Mouse (Mus musculus) CD4-positive, CD25-positive, alpha-beta regulatory T cell, adult 2 months (primary cell): ENCODE results near the gene Rab3gap1.
A peak's percentile ranks its signal among the peaks of the same experiment; 100 is the strongest.

Experiments used
- DNase-seq: peaks from one replicate; pipeline ENCODE4 v3.0.0-alpha.2; 2012; ENCODE audit warnings: low read depth, low spot score

Rab3gap1 gene

DNA sequence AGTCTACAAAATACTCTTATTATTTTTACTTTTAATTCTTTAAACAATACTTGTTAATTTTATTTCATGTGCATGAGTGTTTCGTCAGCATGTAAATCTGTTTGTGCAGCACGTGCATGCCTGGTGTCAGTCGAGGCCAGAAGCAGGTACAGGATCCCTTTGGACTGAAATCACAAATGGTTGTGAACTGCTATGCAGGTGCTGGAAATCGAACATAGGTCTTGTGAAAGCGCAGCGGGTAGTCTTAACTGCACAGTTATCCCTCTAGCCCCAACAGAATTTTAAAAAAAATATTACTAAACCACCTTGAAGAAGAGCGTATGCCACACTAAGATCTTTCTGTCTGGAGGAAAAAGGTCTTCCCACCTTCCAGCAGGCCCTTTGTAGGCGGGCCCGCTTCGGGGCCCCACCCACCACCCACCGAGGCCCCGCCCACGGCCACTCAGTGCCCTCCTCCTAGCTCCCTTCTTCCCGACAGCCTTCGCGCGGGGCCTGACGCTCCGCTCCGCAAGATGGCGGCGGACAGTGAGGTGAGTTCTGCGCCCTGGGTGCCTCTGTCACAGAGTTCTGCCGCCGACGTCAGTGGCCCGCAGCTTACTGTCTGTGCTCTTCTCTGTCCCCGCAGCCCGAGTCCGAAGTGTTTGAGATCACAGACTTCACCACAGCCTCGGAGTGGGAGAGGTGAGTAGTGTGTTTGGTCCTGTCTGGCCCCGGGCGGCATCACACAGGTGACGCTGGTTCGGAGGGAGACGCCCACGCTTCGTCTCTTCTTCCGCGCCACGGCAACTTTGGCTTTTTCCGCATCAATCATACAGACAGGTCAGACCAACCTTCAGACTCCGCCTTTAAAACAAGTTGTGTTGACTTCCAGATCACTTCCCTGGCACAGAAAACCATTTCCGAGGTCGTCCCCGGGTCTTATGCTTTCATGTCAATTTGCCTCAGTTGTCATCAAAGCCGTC is at the start of gene Rab3gap1:
Rab3gap1 (plus strand) TSS at position 474 of the 962 bp plus-strand sequence.
- DNase-seq, result peak; percentile 94

- peak; percentile 82 for DNase-seq
Measured at GRCm38 (mm10) chr1:127827325-127827724, 41.2 kb upstream of the Rab3gap1 start.

DNA sequence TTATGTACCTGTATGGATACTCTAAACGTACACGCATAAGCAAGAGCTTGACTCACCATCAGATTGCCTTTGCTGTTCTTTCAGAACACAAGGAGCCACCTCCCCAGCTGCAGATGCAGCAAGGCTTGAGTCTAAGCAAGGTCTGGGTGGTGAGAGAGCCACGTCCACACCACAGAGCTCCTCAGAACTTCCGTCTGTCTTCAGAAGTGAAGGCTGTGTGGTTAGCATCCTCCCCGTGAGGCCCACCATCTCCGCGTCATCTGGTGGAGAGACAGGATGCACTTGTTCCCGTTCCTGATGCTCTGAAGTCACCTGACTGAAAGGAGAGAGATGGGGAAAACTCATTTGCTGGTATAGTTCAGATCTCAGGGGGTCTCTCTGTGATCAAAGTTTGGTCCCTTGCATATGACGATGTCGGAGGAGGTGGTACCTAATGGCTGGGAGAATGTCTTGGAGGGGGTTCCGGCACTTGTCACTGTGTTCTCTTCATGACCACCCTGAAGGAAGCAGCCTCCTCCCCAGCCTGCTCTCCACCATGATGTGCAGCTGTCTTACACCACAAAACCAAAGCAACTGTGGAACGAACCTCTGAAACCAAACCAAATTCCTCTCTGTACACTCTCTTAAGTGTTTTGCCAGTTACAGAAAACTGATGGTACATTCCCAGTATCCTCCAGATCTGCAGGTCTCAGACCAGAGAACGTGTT is 38.2 kb upstream of the Rab3gap1 start:
- DNase-seq, result peak; percentile 61

- DNase-seq, result no peak
Measured at GRCm38 (mm10) chr1:127833714-127834113, 34.9 kb upstream of the Rab3gap1 start.

GRCm38 (mm10) chr1:127834202-127834601 is 34.4 kb upstream of the Rab3gap1 start:
- no peak for DNase-seq

DNA sequence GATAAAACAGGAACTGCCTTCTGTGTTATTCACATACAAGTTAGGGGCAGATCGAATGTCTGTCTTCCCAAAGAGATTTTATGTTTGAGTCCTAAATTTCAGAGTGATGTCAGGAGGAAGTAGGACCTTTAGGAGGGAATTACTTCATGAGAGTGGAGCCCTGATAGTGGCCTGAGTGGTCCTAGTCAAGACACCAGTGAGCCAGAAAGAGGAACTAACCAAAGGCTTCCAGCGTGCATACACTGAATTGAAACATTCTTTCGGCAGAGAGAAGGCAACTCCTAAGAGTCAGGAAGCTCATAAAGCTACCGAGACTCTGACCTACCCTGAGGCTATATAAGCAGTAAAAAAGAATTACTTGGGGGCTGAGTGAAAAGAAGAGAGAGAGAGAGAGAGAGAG is 32.0 kb upstream of the Rab3gap1 start:
- no peak for DNase-seq

DNA sequence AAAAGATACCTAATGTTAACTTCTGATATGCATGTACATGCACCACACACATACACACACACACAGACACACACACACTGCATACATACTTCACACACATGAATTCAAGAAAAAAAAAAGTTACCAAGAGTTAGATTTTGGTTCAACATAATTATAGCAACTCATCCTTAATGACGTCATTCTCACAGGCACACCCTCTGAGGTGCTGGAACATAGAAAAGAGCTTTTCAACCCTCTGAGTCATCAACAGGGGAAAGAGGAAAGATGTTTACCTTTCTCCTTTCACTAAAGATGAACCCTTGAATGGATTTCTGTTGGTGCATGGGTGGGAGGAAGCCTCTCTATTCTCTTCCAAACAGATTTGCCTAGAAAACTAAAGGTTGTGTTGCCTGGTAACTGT is 30.0 kb upstream of the Rab3gap1 start:
- no peak for DNase-seq

DNA sequence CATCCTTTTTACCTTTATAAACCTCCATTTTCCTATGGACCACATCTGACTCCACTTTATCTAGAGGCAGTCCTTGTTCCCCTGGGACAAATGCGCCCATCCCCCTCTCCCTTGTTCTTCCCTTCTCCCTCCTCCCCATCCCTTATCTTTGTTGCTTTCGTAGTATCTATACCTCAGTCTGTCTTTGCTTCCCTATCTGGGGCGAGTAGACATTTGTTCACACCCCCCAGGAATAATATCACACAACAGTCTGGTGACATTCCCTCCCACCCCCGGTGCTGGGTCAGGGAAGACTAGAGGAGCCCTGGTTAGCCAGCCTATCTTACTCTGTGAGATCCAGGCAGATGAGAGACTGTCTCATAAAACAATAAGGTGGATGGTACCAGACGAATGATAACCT is 23.1 kb upstream of the Rab3gap1 start:
- no peak for DNase-seq

- DNase-seq, result peak; percentile 20
Measured at GRCm38 (mm10) chr1:127850075-127850610, 18.4 kb upstream of the Rab3gap1 start.

GRCm38 (mm10) chr1:127854486-127855222 is 13.9 kb upstream of the Rab3gap1 start, which contains the start of gene Map3k19:
Gene Map3k19 (minus strand): TSS chr1:127855031.
- DNase-seq, result no peak

DNA sequence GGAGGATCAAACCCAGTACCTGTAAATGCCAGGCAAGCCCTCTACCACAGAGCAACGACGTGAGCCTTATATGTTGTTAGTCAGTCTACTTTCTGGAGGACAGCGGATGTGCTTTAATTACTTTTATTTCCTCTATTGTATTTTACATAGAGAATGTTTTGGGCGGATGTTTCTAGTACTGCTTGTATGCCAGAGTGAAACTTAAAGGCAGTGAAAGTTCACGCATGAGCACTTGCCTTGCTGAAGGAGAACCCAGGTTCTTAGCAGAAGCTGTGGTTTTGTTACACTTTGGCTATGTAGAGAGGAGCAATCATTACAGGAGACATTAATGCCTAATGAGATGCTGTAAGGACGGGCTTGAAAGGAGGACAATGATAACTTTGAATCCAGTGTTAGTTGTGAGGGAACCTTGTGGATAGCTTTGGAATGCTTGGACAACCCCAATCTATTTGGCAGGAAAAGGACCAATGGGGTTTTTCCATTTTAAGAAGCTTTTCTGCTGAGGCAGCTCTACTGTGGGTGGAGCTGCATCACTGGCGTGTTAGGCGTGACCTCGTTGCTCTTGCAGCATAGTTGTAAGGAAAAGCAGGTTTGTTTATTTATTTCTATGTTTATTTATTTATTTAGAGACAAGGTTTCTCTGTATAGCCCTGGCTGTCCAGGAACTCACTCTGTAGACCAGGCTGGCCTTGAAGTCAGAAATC is 9.5 kb upstream of the Rab3gap1 start:
- peak; percentile 39 for DNase-seq

DNA sequence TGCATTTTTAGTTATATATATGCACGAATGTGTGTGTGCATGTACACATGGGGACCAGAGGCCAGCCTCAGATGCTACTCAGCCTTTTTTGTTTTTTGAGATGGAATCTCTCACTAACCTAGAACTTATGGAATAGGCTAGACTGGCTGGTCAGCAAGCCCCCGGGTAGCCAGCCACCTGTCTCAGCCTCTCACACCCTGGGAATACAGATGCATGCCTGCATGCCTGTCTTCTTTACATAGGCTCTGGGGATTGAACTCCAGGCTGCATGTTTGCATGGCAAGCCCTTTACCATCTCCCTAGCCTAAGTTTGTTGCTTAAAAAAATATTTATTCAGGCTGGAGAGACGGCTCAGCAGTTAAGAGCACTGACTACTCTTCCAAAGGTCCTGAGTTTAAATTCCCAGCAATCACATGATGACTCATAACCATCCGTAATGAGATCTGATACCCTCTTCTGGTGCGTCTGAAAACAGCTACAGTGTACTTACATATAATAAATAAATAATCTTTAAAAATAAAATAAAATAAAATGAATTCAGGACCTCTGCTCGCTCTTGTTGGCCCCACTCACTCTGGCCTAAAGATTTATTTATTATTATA is 8.7 kb upstream of the Rab3gap1 start:
- DNase-seq, result no peak

DNA sequence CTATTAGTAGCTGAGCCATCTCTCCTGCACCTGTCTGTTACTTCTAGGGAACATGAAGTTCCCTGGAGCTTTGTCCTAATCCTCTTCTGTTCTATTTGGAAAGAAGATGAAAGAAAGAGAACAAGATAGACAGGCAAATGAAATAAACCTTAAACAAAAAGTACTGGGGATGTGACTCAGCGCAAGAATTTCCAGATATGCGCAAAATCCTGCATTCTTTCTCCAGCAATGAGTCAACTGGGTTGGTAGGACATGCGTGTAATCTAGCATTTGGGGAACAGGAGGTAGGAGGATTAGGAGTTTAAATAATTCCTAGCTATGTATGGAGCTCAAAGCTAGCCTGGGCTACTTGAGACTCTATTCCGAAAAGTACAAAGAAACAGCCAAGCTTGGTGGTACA is 8.1 kb upstream of the Rab3gap1 start:
- DNase-seq, result no peak

- peak; percentile 43 for DNase-seq
Measured at GRCm38 (mm10) chr1:127861900-127862299, 6.7 kb upstream of the Rab3gap1 start.

GRCm38 (mm10) chr1:127863806-127864205 is 4.8 kb upstream of the Rab3gap1 start:
- DNase-seq, result no peak

GRCm38 (mm10) chr1:127869276-127869675 is 703 bp downstream of the Rab3gap1 start:
- DNase-seq, result no peak

GRCm38 (mm10) chr1:127899401-127899800 is 30.8 kb downstream of the Rab3gap1 start:
- DNase-seq, result no peak

DNA sequence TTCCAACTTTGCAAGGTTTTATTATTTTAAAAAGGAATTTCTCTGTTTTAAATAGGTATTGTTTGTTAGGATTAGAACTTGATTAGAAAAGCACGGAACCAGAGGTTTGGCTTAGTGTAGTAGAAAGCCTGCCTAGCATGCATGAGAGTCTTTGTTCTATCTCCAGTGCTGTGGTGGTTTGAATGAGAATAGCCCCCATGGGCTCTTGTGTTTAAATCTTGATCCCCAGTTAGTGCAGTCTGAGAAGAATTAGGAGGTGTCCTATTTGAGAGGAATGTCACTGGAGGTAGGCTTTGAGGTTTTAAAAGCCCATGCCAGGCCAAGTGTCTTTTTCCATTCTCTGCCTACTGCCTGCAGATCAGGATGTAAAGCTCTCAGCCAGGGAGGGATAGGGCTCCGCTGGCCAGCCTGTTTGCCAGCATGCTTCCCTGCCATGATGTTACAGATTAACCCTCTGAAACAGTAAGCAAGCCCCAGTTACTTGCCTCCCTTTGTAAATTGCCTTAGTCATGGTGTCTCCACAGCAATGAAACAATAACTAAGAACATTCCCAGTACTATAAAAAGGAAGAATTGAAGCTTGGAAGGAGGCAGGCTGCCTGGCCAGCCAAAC is 36.3 kb downstream of the Rab3gap1 start:
- no peak for DNase-seq

- DNase-seq, result no peak
Measured at GRCm38 (mm10) chr1:127913116-127913515, 44.5 kb downstream of the Rab3gap1 start.

DNA sequence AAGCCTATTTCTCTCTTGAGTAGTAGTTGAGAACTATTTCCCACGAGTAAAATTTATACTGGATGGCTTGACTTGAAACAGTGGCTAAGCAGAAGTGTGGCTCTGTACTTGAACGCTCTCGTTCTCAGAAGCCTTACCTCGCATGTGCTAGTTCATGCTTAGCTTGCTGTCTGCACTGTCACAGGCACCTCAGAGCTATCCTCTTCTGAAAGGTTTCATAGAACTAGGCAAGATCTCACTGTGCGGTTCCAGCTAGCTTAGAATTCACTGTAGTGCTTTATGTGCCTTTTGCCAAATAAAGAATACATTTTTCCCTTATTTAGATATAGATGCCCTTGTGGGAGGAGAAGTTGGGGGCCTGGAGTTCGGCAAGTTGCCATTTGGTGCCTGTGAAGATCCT is 46.7 kb downstream of the Rab3gap1 start:
- DNase-seq, result no peak
